Mouse (Mus musculus): Measurements from ENCODE around the gene Klhl18. TPM values are rescaled to one million over a fixed set of nuclear protein-coding genes. Genes with fewer than 3 reads are reported as not detected.
A peak's percentile ranks its signal among the peaks of the same experiment; 100 is the strongest.

Klhl18 gene
- total and polyA plus RNA-seq, 3 experiments = 3.8 to 6.9 TPM; not detected in 1

GRCm38 (mm10) chr9:110419511-110420112 is 56.9 kb downstream of the Klhl18 start, which contains the start of gene Ngp:
Gene Ngp, plus strand, starts transcription at chr9:110419747.
- H3K27ac ChIP-seq (ENCODE audit: control insufficient read depth, low read depth, low read length) = no peak within 1 kb of the TSS
- DNase-seq (ENCODE audit: low read depth, low spot score) = no peak
- no peak for TF ChIP-seq ZKSCAN1 (IDR thresholded peaks at IDR 0.05; ENCODE audit: low read depth, low read length)
- TF ChIP-seq ZC3H11A (IDR thresholded peaks at IDR 0.05; ENCODE audit: low read depth, low read length) = no peak
- no peak for TF ChIP-seq RAD21 (IDR thresholded peaks at IDR 0.05; ENCODE audit: low read depth, low read length)
- no peaks in the 10 kb centered on the region for H3K4me1 ChIP-seq (ENCODE audit: control insufficient read depth in 1 of 2, insufficient read depth in 2 of 2, low read length in 2 of 2)
- H3K4me3 ChIP-seq (ENCODE audit: control insufficient read depth in 1 of 2, insufficient read depth in 1 of 2, low read depth in 2 of 2, low read length in 2 of 2) = no peak within 1 kb of the TSS
- H3K79me2 ChIP-seq (ENCODE audit: control insufficient read depth, insufficient read depth, low read length, poor library complexity) = no peaks in the 10 kb centered on the region
- H3K9ac ChIP-seq (ENCODE audit: control insufficient read depth, low read depth, low read length, poor library complexity, severe bottlenecking) = no peak within 1 kb of the TSS
- no peaks in the 10 kb centered on the region; a peak in 2 of 4 replicates for H3K27me3 ChIP-seq (ENCODE audit: control insufficient read depth in 1 of 2, insufficient read depth in 2 of 2, low read length in 2 of 2)
- no peaks in the 10 kb centered on the region for H3K9me3 ChIP-seq (replicated peaks; ENCODE audit: insufficient read depth, low read length)
- no peaks in the 10 kb centered on the region for H3K36me3 ChIP-seq (ENCODE audit: control insufficient read depth in 1 of 2, insufficient read depth in 2 of 2, low read length in 2 of 2)

GRCm38 (mm10) chr9:110413785-110414184 is 62.7 kb downstream of the Klhl18 start:
- peaks cover 0 to 3% of the 10 kb centered on the region in 2 experiments; a peak in 1 of 4 replicates for H3K4me1 ChIP-seq (ENCODE audit: control insufficient read depth in 1 of 2, insufficient read depth in 2 of 2, low read length in 2 of 2)
- no peaks in the 10 kb centered on the region for H3K36me3 ChIP-seq (ENCODE audit: control insufficient read depth in 1 of 2, insufficient read depth in 2 of 2, low read length in 2 of 2)
- H3K9ac ChIP-seq (ENCODE audit: control insufficient read depth, low read depth, low read length, poor library complexity, severe bottlenecking) = no peak overlapping the region
- DNase-seq (ENCODE audit: low read depth, low spot score) = peak; percentile 25
- no peaks in the 10 kb centered on the region for H3K79me2 ChIP-seq (ENCODE audit: control insufficient read depth, insufficient read depth, low read length, poor library complexity)
- H3K27ac ChIP-seq (ENCODE audit: control insufficient read depth, low read depth, low read length) = no peak overlapping the region
- no peaks in the 10 kb centered on the region for H3K27me3 ChIP-seq (ENCODE audit: control insufficient read depth in 1 of 2, insufficient read depth in 2 of 2, low read length in 2 of 2)
- no peaks in the 10 kb centered on the region for H3K9me3 ChIP-seq (replicated peaks; ENCODE audit: insufficient read depth, low read length)
- no peak overlapping the region for H3K4me3 ChIP-seq (ENCODE audit: control insufficient read depth in 1 of 2, insufficient read depth in 1 of 2, low read depth in 2 of 2, low read length in 2 of 2)
- peak; percentile 51 for TF ChIP-seq RAD21 (IDR thresholded peaks at IDR 0.05; ENCODE audit: low read depth, low read length)
- no peak for TF ChIP-seq MAX (IDR thresholded peaks at IDR 0.05; ENCODE audit: low read length)
- no peak for TF ChIP-seq POLR2AphosphoS5 (IDR thresholded peaks at IDR 0.05; ENCODE audit: borderline replicate concordance, low read depth, low read length)
- TF ChIP-seq SMC3 (IDR thresholded peaks at IDR 0.05; ENCODE audit: low read depth, low read length) = peak; percentile 71
- TF ChIP-seq NRF1 (IDR thresholded peaks at IDR 0.05; ENCODE audit: insufficient read depth, low read depth, low read length, poor library complexity, severe bottlenecking) = no peak
- TF ChIP-seq CTCF (IDR thresholded peaks at IDR 0.05 in 2 of 3, conservative IDR thresholded peaks at IDR 0.05 in 1 of 3; ENCODE audit: control insufficient read depth in 1 of 3, insufficient read depth in 1 of 3, low read depth in 2 of 3, low read length in 3 of 3, poor library complexity in 1 of 3, severe bottlenecking in 1 of 3) = peak; percentile 18 to 60 (median 59); a peak in 5 of 6 replicates
- no peak for TF ChIP-seq TAL1 (IDR thresholded peaks at IDR 0.05; ENCODE audit: low read length)
- TF ChIP-seq ZC3H11A (IDR thresholded peaks at IDR 0.05; ENCODE audit: low read depth, low read length) = peak; percentile 46; the same call in 1 of the 2 replicates

- Histone ChIP-seq H3K36me3 (ENCODE audit: control insufficient read depth in 1 of 2, insufficient read depth in 2 of 2, low read length in 2 of 2) (no peaks in the 10 kb centered on the region), H3K9me3 (replicated peaks; ENCODE audit: insufficient read depth, low read length) (no peaks in the 10 kb centered on the region), H3K4me3 (ENCODE audit: control insufficient read depth in 1 of 2, insufficient read depth in 1 of 2, low read depth in 2 of 2, low read length in 2 of 2) (no peak overlapping the region), H3K27me3 (ENCODE audit: control insufficient read depth in 1 of 2, insufficient read depth in 2 of 2, low read length in 2 of 2) (no peaks in the 10 kb centered on the region), H3K27ac (ENCODE audit: control insufficient read depth, low read depth, low read length) (no peak overlapping the region), H3K79me2 (ENCODE audit: control insufficient read depth, insufficient read depth, low read length, poor library complexity) (peaks cover 4% of the 10 kb centered on the region), H3K4me1 (ENCODE audit: control insufficient read depth in 1 of 2, insufficient read depth in 2 of 2, low read length in 2 of 2) (peaks cover 0 to 4% of the 10 kb centered on the region in 2 experiments; a peak in 1 of 4 replicates), H3K9ac (ENCODE audit: control insufficient read depth, low read depth, low read length, poor library complexity, severe bottlenecking) (no peak overlapping the region)
- TF ChIP-seq CHD2 (IDR thresholded peaks at IDR 0.05; ENCODE audit: low read length) (no peak), ETS1 (IDR thresholded peaks at IDR 0.05; ENCODE audit: low read depth, low read length) (no peak), ZNF384 (IDR thresholded peaks at IDR 0.05; ENCODE audit: low read depth, low read length) (no peak), USF2 (IDR thresholded peaks at IDR 0.05; ENCODE audit: borderline replicate concordance in 1 of 2, insufficient read depth in 1 of 2, low read depth in 1 of 2, low read length in 2 of 2) (no peak), ZMIZ1 (IDR thresholded peaks at IDR 0.05; ENCODE audit: low read depth, low read length) (no peak), TBP (IDR thresholded peaks at IDR 0.05; ENCODE audit: low read depth, low read length) (no peak), HCFC1 (IDR thresholded peaks at IDR 0.05; ENCODE audit: low read depth, low read length) (no peak), CTCF (IDR thresholded peaks at IDR 0.05 in 2 of 3, conservative IDR thresholded peaks at IDR 0.05 in 1 of 3; ENCODE audit: control insufficient read depth in 1 of 3, insufficient read depth in 1 of 3, low read depth in 2 of 3, low read length in 3 of 3, poor library complexity in 1 of 3, severe bottlenecking in 1 of 3) (no peak), MYB (IDR thresholded peaks at IDR 0.05; ENCODE audit: low read depth, low read length) (no peak), GATA1 (IDR thresholded peaks at IDR 0.05; ENCODE audit: low read depth, low read length) (no peak), KAT2A (conservative IDR thresholded peaks at IDR 0.05; ENCODE audit: low read depth, low read length) (no peak), ELF1 (IDR thresholded peaks at IDR 0.05; ENCODE audit: low read depth, low read length) (no peak), CHD1 (IDR thresholded peaks at IDR 0.05; ENCODE audit: low read depth, low read length) (no peak), RCOR1 (IDR thresholded peaks at IDR 0.05; ENCODE audit: low read depth, low read length) (no peak), EP300 (IDR thresholded peaks at IDR 0.05; ENCODE audit: low read depth in 1 of 2, low read length in 2 of 2) (no peak), RAD21 (IDR thresholded peaks at IDR 0.05; ENCODE audit: low read depth, low read length) (no peak)
- no peak for DNase-seq (ENCODE audit: low read depth, low spot score)
Measured at GRCm38 (mm10) chr9:110412926-110413325, 63.6 kb downstream of the Klhl18 start.

Data from MEL (cell line).